Mouse (Mus musculus) midbrain, embryonic 12.5 days (tissue): Measurements from ENCODE around the gene Sdc3. TPM values are rescaled to one million over a fixed set of nuclear protein-coding genes. Genes with fewer than 3 reads are reported as not detected.

ENCODE experiments used
- ATAC-seq: fragments of 200-750 bp; cut with Nextera tagmentation; 2 replicates; pipeline ENCODE4 v1.8.0; 2017; ENCODE audit warnings: low read depth, moderate TSS enrichment, moderate library complexity; ENCODE audit not compliant: low FRiP score
- H3K27ac ChIP-seq: fragments of 300-500 bp; sonication (generic); replicated peaks from 2 replicates; pipeline ENCODE4 v1.5.1; 2016; ENCODE audit warnings: mild to moderate bottlenecking
- H3K27me3 ChIP-seq: fragments of 300-500 bp; sonication (generic); 2 replicates; pipeline ENCODE4 v1.6.1; 2016; ENCODE audit warnings: mild to moderate bottlenecking
- H3K36me3 ChIP-seq: fragments of 300-500 bp; sonication (generic); 2 replicates; pipeline ENCODE4 v1.6.1; 2016
- H3K4me1 ChIP-seq: fragments of 300-500 bp; sonication (generic); 2 replicates; pipeline ENCODE4 v1.6.1; 2016
- H3K4me2 ChIP-seq: fragments of 300-500 bp; sonication (generic); replicated peaks from 2 replicates; pipeline ENCODE4 v1.6.1; 2016; ENCODE audit warnings: mild to moderate bottlenecking, moderate library complexity
- H3K4me3 ChIP-seq: fragments of 300-500 bp; sonication (generic); 2 replicates; pipeline ENCODE4 v1.5.1; 2016; ENCODE audit warnings: mild to moderate bottlenecking
- H3K9ac ChIP-seq: fragments of 300-500 bp; sonication (generic); replicated peaks from 2 replicates; pipeline ENCODE4 v1.6.1; 2016; ENCODE audit warnings: mild to moderate bottlenecking, moderate library complexity
- H3K9me3 ChIP-seq: fragments of 300-500 bp; sonication (generic); 2 replicates; pipeline ENCODE4 v1.6.1; 2016; ENCODE audit warnings: mild to moderate bottlenecking
- WGBS: fragments of 180-500 bp; shearing (Covaris S2); methylation state at CpG from one replicate; pipeline ENCODE4 v1.1.7; 2016; 5-methylcytosine and 5-hydroxymethylcytosine counted together
- polyA plus RNA-seq: library from polyadenylated mRNA; unstranded; fragments of >200 nt; fragmentation: Nextera tagmentation; extraction: Ambion mirVana; gene quantifications from 2 replicates; pipeline ENCODE4 v1.2.1, GENCODE M21; 2016

Gene Sdc3
- polyA plus RNA-seq, 1 experiment from 2014 or later, result 46.5 TPM

DNA sequence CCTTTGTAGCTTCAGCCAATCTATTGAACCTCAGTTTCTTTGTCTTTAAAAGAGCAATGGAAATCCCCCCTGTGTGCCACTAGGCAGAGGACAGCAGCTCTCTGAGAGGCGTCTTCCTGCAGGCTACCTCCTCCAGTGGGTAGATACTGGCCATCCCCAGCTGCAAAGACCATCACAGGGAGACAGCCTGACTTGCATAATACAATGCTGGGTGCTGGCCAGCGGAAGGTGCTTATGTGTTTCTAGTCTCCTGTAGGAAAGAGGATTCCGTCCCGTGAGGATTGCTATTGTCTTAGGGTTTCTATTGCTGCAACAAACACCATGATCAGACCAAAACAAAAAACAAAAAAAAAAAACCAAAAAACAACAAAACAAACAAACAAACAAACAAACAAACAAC lies 43.2 kb downstream of the Sdc3 start:
- H3K9ac ChIP-seq, result no peak overlapping the region
- no peak overlapping the region for H3K27ac ChIP-seq
- no peak overlapping the region for H3K4me3 ChIP-seq
- WGBS, result 86% methylated on average over 4 of the region's 4 CpGs
- H3K4me1 ChIP-seq, result peaks cover 30% of the 10 kb centered on the region
- no peaks in the 10 kb centered on the region for H3K9me3 ChIP-seq
- H3K27me3 ChIP-seq, result peaks cover 25% of the 10 kb centered on the region
- no peak overlapping the region for H3K4me2 ChIP-seq
- no peak for ATAC-seq
- H3K36me3 ChIP-seq, result no peaks in the 10 kb centered on the region

DNA sequence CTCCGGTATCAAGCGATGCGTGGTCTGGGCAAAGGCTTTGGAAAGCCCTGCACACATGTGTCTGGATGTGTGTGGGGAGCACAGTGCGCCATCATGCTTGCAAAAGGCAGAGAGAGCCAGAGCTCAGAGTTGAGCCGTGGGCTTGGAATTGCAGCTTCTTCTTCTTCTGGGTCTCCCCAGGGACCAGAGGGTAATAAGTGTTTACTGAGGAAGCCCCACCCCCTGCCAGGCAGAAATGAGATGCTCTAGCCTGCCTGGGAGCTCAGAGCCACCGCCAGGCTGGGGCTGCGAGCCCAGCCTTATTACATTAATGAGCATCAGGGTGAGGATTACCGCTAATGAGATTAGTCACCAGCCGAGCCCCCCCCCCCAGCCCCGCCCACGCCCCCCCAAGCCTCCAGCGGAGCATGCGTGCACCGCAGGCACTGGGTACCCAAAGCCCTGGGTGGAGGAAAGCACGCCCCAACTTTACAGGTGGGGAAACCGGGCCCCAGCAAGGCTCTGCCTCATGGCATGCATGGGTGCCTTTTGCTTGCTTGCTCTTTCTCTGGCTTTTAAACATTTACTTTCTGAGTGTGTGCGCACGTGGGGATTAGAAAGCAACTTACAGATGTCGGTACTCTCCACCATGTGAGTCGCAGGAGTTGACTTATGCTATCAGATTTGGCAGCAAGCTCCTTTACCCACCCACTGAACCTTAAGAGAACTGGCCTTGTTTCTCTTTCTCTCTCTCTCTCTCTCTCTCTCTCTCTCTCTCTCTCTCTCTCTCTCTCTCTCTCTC lies 44.1 kb downstream of the Sdc3 start:
- Histone ChIP-seq H3K9ac (no peak overlapping the region), H3K4me1 (peaks cover 34% of the 10 kb centered on the region), H3K36me3 (no peaks in the 10 kb centered on the region), H3K4me2 (peak overlapping the region; percentile 38), H3K27ac (peak overlapping the region; percentile 65), H3K27me3 (peaks cover 25% of the 10 kb centered on the region), H3K4me3 (no peak overlapping the region), H3K9me3 (no peaks in the 10 kb centered on the region)
- peak; percentile 84 for ATAC-seq
- WGBS, result 6% methylated on average over 18 of the region's 20 CpGs

DNA sequence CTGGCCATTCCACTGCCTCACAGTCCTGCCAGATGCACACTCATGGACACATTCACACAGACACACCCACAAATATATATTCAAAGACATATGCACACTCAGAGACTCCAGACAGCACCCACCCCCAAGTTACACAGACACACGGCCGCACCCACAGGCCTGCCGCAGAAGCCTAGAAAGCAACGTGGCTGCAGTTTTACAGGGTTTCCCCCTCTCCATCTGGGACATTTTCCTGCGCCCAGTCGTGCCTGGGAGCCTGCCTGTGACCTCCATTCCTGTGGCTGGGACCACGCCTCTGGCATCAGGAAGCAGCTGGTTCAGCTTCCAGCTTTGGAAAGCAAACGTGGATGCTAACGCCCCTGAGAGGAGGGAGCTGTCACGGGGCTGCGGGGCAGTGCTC lies 46.2 kb downstream of the Sdc3 start:
- Histone ChIP-seq H3K27ac (no peak overlapping the region), H3K4me2 (no peak overlapping the region), H3K4me3 (no peak overlapping the region), H3K36me3 (no peaks in the 10 kb centered on the region), H3K9ac (no peak overlapping the region; the same call in 1 of the 2 replicates), H3K27me3 (peaks cover 34% of the 10 kb centered on the region), H3K4me1 (peaks cover 37% of the 10 kb centered on the region), H3K9me3 (no peaks in the 10 kb centered on the region)
- ATAC-seq, result no peak
- WGBS, result 41% methylated on average over 11 of the region's 11 CpGs

DNA sequence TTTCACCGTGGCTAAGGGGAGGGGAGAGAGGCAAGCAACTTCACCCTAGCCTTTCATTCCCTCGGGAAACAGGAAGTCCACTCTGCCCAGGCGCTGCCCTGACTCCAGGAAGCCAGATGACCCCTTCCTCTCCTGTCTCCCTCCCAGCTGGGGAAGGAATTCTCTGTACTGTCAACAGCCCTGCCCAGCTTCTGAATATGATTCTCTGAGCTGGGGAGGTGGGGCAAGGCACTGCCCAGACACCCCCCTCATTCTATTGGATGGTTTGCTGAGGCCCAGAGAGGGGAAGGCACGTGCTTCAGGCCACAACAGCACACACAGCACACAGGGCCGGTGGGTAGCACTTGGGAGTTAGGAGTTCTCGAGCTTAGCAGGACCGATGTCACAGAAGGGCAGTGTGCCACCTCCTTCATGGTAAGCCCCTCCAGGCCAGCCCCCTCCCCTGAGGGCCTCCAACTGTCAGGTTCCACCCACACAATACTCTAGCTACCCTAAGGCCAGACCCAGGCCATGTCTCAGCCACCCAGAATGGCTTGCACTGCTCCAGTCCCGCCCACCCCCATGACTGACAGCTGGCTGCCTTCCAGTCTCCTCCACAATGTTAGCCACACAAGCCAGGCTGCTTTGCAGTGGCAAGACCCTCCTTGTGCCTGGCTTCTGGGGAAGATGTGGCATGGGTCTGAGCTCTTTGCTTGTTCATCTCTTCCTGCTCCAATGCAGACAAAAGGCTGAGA lies 48.9 kb downstream of the Sdc3 start:
- Histone ChIP-seq H3K4me2 (no peak overlapping the region), H3K9ac (no peak overlapping the region), H3K36me3 (no peaks in the 10 kb centered on the region), H3K4me1 (peaks cover 32% of the 10 kb centered on the region), H3K9me3 (no peaks in the 10 kb centered on the region), H3K27ac (no peak overlapping the region), H3K27me3 (peaks cover 34% of the 10 kb centered on the region), H3K4me3 (no peak overlapping the region)
- peak; percentile 67 for ATAC-seq
- 58% methylated on average over 8 of the region's 8 CpGs for WGBS

DNA sequence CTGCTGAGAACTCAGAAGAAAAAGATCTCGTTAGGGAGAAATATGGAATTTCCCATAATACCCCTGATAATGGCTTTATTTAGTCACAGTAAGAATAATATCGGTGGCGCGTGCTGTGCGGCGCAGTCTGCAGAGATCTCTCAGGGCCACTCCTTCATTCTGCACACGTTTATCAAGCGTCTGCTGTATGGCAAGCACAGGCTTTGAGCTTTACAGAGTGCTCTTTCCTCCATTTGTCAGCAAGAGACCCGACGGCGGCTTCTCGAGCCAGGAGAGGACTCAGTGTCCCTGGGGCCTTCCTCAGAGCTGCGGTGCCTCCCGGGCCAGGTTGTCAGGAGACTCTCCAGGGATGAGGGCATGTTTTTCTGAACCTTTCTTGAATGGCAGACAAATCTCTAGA lies 56.5 kb downstream of the Sdc3 start:
- Histone ChIP-seq H3K27ac (no peak overlapping the region), H3K4me3 (no peak overlapping the region), H3K4me1 (no peaks in the 10 kb centered on the region), H3K27me3 (no peaks in the 10 kb centered on the region), H3K4me2 (no peak overlapping the region), H3K36me3 (no peaks in the 10 kb centered on the region), H3K9ac (no peak overlapping the region), H3K9me3 (no peaks in the 10 kb centered on the region)
- ATAC-seq, result no peak
- 88% methylated on average over 14 of the region's 14 CpGs for WGBS

GRCm38 (mm10) chr4:130857661-130858060 lies 65.3 kb downstream of the Sdc3 start:
- Histone ChIP-seq H3K36me3 (no peaks in the 10 kb centered on the region), H3K27ac (no peak overlapping the region), H3K27me3 (peaks cover 42% of the 10 kb centered on the region), H3K4me2 (no peak overlapping the region), H3K4me3 (no peak overlapping the region), H3K4me1 (peaks cover 15% of the 10 kb centered on the region), H3K9ac (no peak overlapping the region), H3K9me3 (no peaks in the 10 kb centered on the region)
- ATAC-seq, result no peak
- WGBS, result 62% methylated on average over 8 of the region's 8 CpGs

DNA sequence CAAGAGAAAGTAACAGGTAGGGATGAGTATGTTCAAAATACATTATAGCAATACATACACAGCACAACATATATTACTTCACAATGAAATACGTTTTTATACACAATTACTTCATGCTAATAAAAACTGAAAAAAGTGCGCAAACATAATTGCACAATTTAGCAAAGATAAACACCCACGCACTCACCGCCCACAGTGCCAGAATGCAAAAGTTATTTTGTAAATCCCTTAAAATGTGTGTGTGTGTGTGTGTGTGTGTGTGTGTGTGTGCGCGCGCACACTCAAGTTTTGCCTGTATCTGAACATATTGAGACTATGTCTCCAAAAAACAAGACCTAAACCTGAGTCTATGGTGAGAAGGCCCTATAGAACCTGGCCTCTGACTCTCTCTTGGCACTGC lies 66.5 kb downstream of the Sdc3 start:
- 90% methylated on average over 7 of the region's 7 CpGs for WGBS

DNA sequence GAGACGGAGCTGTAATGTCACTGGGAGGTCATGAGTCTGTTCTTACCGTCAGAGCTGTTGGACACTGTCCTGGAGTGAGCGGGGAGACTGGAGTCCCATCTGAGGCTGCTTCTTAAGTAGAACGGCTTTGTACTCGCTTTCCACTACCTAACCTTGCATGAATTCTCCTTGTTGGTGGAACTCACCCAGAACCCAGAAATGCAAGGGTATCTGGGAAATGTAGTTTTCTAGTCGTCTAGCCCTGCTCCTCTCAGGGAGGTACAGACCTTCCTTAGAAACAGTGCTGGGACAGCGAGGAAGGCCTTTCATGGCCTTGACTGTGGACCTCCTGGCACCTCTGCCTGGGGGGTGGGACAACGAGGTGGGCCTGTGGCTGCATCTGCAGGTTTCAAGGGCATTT lies 67.1 kb downstream of the Sdc3 start:
- Histone ChIP-seq H3K27me3 (peaks cover 60% of the 10 kb centered on the region), H3K4me1 (peaks cover 15% of the 10 kb centered on the region), H3K4me2 (no peak overlapping the region), H3K36me3 (no peaks in the 10 kb centered on the region), H3K9me3 (no peaks in the 10 kb centered on the region), H3K9ac (no peak overlapping the region), H3K4me3 (no peak overlapping the region), H3K27ac (no peak overlapping the region)
- ATAC-seq, result no peak
- WGBS, result 75% methylated on average over 8 of the region's 8 CpGs

More for the DNA sequence above, 66.5 kb downstream of the Sdc3 start:
- Histone ChIP-seq H3K36me3 (no peaks in the 10 kb centered on the region), H3K27me3 (peaks cover 54% of the 10 kb centered on the region), H3K27ac (no peak overlapping the region), H3K4me3 (no peak overlapping the region), H3K9me3 (no peaks in the 10 kb centered on the region), H3K4me1 (peaks cover 15% of the 10 kb centered on the region), H3K4me2 (no peak overlapping the region), H3K9ac (no peak overlapping the region)
- ATAC-seq, result no peak

DNA sequence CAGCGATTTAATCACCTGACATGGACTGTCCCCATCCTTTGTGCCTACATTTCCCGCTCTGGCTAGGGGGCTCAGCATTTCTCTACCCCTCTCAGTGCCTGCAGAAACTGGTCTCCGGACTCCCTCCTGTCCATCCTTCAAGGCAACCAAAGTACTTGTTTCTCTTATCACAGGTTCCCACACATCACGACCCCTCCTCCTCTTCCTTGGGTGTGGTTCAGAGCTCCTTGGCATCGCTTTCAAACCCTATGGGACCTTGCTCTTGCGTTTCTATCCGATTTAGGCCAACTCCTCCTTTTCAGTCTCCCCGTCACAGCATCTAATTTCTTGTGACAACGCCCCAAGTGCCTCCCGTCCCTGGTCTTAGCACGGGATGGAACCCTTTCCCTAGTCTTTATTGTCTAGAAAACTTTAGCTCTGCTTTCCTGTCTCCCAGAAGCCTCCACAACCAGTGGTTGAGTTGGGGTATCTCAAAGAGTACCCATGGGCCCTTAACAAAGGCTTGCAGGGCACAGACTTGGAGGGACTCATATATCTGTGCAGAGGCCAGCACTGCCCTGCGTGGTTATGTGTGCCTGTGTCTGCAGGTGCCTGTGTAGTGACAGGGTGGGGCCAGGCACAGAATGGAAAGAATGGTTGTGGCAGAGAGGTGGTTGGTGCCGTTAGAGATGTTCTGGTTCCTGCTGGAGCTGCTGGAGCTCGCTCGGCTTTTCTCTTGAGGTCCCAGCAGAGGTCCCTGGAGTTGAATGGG lies 68.7 kb downstream of the Sdc3 start:
- no peak overlapping the region for H3K27ac ChIP-seq
- peaks cover 73% of the 10 kb centered on the region for H3K27me3 ChIP-seq
- H3K4me1 ChIP-seq, result peaks cover 30% of the 10 kb centered on the region
- H3K9me3 ChIP-seq, result no peaks in the 10 kb centered on the region
- no peak for ATAC-seq
- H3K4me2 ChIP-seq, result peak overlapping the region; percentile 45
- H3K4me3 ChIP-seq, result peak overlapping the region; percentile 19
- no peak overlapping the region for H3K9ac ChIP-seq
- WGBS, result 54% methylated on average over 15 of the region's 15 CpGs
- H3K36me3 ChIP-seq, result no peaks in the 10 kb centered on the region

GRCm38 (mm10) chr4:130861653-130862208 lies 69.4 kb downstream of the Sdc3 start:
- Histone ChIP-seq H3K36me3 (no peaks in the 10 kb centered on the region), H3K9me3 (no peaks in the 10 kb centered on the region), H3K27me3 (peaks cover 79% of the 10 kb centered on the region), H3K4me1 (peaks cover 37% of the 10 kb centered on the region), H3K27ac (no peak overlapping the region), H3K9ac (no peak overlapping the region), H3K4me3 (peak overlapping the region; percentile 19), H3K4me2 (peak overlapping the region; percentile 45)
- WGBS, result 2% methylated on average over 30 of the region's 30 CpGs
- ATAC-seq, result peak; percentile 77

DNA sequence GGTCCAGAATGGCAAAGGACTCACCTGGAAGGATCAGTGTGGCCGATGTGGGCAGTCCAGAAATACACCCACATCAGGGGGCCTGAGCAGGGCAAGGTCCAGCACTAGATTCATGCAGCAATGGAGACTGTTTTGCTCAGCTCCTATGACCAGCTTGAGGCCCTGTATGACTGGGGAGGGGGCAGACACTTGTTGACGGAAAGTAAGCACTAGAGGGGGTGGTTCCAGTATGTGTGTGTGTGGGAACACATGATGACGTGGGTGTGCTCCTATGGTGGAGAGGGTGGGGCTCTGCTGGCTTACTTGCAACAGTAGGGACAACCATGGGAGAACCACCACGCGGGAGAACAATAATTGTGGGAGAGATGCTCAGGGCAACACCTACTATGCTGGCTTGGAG lies 70.2 kb downstream of the Sdc3 start:
- WGBS, result 73% methylated on average over 5 of the region's 5 CpGs
- no peak for ATAC-seq
- Histone ChIP-seq H3K36me3 (no peaks in the 10 kb centered on the region), H3K4me1 (peaks cover 40% of the 10 kb centered on the region), H3K27ac (no peak overlapping the region), H3K4me2 (no peak overlapping the region), H3K9me3 (no peaks in the 10 kb centered on the region), H3K9ac (no peak overlapping the region), H3K4me3 (no peak overlapping the region), H3K27me3 (peaks cover 81% of the 10 kb centered on the region)

GRCm38 (mm10) chr4:130865460-130865859 lies 73.1 kb downstream of the Sdc3 start:
- H3K27ac ChIP-seq, result peak overlapping the region; percentile 65
- ATAC-seq, result peak; percentile 61
- no peaks in the 10 kb centered on the region for H3K36me3 ChIP-seq
- no peak overlapping the region for H3K9ac ChIP-seq
- no peaks in the 10 kb centered on the region for H3K9me3 ChIP-seq
- 8% methylated on average over 8 of the region's 9 CpGs for WGBS
- H3K4me3 ChIP-seq, result no peak overlapping the region
- H3K27me3 ChIP-seq, result peaks cover 84% of the 10 kb centered on the region
- H3K4me2 ChIP-seq, result peak overlapping the region; percentile 30
- H3K4me1 ChIP-seq, result peaks cover 44% of the 10 kb centered on the region
